Mouse (Mus musculus): ENCODE results near the gene Cpeb4.

Cpeb4 gene

GRCm38 (mm10) chr11:31896905-31897304, 24.9 kb downstream of the Cpeb4 start:
- no peak for DNase-seq (ENCODE audit: extremely low read depth, low read depth, low spot score)

DNA sequence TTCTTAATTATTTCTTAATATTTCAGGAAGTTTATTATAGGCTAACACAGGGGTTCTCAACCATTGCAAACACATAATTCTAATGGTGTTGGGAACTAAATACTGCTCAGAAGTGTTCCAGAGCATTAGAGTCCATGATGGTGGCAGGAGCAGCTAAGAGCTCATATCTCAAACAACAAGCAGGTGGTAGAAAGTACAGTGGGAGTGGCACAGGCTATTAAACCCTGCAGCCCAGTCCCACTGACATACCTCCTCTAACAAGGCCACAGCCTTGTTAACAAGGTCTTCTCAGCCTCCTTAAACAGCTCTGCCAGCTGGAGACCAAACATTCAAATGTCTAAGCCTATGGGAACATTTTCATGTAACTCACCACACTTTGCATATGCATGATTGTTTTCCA, 27.2 kb downstream of the Cpeb4 start:
- DNase-seq (ENCODE audit: extremely low read depth, low read depth, low spot score) = no peak

DNA sequence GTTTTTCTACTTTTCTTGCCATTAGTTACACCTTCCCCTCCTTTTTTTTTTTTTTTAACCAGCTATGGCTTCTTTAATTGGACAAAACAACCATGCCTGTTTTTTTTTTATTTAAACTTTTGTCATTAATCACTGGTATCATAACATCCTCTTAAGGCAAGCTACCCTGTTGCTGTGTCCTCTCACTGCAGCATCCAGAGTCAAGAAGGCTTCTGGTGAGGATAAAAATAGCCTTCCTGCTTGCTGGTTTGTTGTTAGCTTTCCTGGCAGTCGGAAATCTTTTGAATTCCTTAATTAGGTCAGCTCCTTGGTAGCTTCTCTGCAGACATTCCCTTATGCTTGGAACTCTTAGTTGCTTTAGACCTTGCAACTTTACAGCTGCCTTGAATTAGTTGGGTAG, 28.7 kb downstream of the Cpeb4 start:
- no peak for DNase-seq (ENCODE audit: extremely low read depth, low read depth, low spot score)

DNA sequence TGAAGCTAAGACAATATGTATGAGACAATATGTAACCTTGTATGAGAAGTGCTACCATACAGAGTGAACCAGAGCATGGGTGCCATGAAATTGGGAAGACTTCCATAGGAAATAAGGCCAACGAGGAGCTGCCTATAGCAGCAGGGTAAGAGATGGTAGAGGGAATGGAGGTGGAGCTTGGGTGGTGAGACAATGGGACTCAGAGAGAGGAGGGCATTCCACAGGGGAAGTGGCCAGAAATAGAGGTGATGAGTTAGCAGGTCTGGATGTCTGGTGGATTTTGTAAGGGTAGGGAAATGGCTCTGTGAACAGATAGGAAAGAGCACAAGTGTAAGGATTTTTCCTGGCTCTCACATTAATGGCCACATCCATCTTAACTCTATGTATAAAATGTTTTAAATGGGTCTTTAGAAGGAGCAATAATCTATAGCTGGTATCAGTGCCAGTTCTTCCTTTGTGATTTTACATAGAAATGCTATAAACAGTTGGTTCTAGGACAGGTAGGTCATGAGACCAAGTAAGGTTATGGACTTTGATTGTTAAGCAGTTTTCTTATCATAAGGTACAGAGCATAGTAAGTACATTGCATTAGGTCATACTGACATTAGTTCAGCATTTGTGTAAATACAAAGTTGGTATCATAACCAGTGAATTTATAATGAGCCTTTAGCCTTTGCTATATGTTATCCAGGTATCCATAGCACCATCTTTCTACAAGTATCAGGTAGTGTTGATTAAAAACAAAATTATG, 30.4 kb downstream of the Cpeb4 start:
- no peak for DNase-seq (ENCODE audit: extremely low read depth, low read depth, low spot score)

DNA sequence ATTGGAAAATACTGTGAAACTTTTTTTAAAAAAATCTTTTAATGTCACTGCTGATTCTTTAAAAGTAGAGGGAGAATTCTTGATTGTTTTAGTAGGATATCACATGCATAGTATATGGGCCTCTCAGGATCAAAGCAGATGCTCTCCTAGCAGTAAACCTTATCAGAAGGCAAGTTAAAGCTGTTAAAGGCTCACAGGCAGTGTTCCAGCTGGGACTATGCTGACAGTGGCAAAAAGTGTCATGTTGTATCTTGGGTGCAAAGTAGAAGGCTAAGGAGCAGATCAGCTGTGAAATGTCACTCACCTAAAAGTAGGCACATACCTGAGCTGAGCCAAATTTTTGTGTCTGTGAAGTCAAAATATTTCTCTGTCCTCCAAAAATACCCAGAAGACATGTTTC, 34.5 kb downstream of the Cpeb4 start:
- DNase-seq (ENCODE audit: extremely low read depth, low read depth, low spot score) = no peak

DNA sequence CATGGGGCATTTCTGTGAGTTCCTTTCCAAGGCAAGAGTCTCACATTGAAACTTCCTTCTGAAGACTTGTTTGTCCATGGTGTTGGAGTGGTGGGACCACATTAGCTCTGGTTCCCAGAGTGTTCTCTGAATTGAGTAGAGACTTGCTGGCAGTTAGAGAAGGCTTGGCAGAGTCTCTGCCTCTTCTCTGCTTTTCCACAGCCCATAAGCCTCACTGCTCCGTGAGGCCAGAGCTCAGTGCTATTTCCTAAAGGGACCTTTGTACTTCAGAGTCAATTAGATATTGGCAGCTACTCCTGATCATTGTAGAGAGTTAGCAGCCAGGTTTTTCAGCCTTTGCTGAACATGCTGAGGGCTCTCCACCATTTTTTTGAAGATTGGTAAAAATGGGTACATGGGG, 35.6 kb downstream of the Cpeb4 start:
- no peak for DNase-seq (ENCODE audit: extremely low read depth, low read depth, low spot score)

GRCm38 (mm10) chr11:31912958-31913357, 40.9 kb downstream of the Cpeb4 start:
- no peak for DNase-seq (ENCODE audit: extremely low read depth, low read depth, low spot score)

DNA sequence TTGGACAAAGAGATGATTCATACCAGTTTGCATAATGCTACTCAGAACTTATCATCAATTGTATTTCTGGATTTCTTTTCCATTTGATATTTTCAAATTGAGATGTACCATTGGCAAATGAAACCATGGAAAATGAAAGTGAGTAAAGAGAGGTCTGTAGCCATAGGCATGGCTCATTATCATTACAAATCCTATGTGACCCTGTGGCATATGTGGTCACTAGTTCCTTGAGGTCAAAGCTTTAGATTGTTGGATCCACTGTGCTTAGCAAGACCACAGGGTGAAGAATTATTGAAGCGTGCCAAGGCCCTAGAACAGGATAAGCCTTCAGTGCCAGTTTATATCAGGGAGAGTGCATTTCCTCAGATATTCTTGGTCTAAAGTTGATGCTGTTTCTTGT, 45.8 kb downstream of the Cpeb4 start:
- DNase-seq (ENCODE audit: extremely low read depth, low read depth, low spot score) = no peak

GRCm38 (mm10) chr11:31930051-31930450, 58.0 kb downstream of the Cpeb4 start:
- no peak for DNase-seq (ENCODE audit: extremely low read depth, low read depth, low spot score)

DNA sequence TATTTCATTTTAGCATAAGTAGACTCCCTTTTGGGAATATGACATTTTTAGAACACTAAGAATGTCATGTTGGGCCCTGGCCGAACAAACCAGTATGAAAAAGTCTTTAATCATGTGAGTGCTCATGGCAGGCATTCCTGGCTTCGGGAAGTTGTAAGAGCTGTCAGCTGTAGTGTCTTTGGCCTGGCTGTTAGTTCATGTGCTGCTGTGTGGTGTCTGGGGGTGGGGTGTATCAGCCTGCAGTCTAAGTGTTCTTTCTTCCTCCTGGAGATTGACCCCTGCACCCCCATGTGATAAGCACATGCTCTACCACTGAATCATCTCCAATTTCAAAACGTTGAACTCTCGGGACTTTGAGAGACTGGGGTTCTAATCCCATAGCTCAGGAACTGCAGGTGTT, 63.6 kb downstream of the Cpeb4 start:
- DNase-seq (ENCODE audit: extremely low read depth, low read depth, low spot score) = no peak

DNA sequence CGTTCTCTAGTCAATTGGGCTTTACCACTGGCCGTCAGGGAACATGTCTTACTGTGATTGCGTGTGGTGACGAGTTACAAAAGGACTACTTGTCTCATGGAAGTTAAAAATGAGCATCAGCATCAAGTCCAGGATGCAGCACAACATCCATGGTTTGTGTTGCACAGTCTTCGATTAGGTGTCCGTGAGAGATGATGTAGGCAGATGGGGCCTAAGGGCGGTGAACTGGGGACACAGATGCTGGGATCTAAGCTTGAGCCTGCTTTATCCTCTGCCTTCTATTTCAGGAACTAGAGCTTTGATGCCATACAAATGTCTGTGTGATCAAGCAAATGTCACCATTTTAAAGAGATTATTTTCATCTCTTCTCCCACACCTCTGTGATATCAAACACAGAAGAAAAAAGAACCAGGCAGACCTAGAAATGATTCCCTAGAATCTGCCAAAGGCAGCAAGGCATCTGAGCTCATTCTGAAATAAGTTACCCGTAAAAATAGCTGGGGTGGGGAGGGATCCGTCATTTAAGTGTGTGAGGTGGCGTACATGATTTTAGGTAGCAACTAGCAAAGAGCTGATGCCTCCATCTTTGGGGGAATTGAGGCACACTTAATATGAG, 65.0 kb downstream of the Cpeb4 start:
- DNase-seq (ENCODE audit: extremely low read depth, low read depth, low spot score) = no peak

GRCm38 (mm10) chr11:31940898-31941639, 69.1 kb downstream of the Cpeb4 start:
- no peak for DNase-seq (ENCODE audit: extremely low read depth, low read depth, low spot score)

DNA sequence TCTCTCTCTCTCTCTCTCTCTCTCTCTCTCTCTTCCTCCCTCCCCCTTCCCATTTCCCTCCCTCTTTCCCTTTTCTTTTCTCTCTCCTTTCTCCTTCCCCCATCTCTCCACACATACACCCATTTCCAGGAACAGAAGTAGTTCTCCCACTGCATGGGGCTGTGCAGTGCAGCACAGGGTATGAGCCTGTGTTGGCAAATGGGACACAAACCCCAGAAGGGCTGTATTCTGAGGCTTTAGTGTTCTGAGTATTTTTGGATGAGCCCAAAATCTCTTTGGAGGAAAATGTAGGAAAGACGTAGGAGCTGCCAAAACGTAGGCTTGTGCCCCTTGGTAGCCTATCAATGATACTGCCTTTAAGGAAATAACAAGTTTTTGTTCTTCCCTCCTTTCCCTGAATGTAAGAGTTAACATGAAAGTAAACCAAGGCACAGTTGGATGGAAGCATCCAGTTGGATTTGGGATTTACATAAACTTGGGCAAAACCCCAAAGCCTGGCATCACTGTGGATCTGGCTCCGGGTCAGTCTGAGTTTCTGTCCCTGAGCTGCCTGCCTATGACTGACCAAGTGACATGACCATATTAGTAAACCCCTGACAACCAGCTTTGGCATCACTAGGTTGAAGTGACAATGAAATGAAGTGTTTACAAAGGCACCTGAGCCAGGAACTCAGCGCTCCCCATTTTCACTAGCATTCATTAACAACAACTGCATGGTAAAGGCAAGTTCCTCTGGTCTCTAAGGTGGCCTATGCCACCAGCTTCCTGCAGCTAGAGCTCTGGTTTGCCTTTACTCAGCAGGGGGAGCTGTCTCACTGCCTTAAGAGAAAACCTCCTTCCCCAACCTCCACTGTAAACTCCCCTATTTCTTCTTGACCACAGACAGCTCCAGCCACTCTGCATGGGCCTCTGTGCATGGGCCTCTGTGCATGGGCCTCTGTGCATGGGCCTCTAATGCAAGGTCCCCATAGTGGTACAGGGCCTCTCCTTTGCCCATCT, 69.9 kb downstream of the Cpeb4 start:
- no peak for DNase-seq (ENCODE audit: extremely low read depth, low read depth, low spot score)

DNA sequence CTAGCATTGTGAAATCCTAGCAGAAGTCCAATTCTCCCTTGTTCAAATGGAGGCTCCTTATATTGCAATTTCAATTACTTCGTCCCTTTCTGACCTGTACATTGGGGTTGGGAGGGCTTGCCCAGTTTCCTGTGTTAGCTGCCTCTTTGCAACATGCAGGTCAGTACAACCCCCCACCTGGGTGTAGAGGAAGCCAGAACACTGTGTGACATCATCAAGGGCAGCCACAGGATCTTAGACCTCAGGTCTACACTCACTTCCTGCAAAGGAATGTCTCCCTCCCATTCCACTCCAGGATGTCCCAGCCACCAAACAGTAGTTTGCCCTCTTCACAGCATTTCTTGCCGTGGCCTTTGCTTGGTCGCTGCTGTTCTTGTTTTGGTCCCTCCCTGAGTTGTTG, 73.5 kb downstream of the Cpeb4 start:
- no peak for DNase-seq (ENCODE audit: extremely low read depth, low read depth, low spot score)

DNA sequence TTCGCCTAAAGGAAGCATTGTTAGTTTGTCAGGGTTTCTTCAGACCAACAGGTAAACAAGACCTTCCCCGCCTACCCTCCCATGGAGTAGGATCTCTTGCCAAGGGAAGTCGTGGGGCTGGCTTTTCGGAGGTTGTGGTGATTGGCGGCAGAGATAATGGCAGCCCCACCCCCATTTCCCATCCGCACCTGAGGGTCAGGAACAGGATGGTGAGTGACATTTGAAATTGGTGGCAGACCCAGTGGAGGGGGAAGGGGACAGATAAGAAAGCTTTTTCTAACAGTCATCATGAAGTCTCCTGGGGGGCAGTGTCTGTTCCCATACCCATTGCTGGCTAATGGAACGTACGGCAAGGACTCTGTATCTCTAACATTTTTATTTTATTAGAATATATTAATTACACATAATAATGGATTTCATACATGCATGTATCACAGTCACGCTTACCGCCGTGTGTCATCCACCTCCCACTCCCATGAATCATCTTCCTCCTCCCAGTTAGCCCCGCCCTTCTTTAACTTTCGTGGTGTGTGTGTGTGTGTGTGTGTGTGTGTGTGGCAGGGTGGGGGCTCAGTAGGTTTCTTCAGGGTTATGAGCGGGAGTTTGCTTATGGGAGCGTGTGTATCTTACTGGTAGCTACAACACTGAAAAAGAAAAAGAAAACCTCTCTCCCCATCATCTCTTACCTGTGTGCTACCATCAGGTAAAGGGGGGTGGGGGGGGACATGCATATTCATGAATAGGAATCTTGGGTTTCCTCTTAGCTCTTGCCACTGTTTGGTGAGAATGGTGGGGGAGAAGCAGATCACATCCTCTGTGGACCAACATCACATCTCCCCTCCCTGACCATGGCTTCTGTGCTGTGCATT, 76.7 kb downstream of the Cpeb4 start:
- DNase-seq (ENCODE audit: extremely low read depth, low read depth, low spot score) = no peak

DNA sequence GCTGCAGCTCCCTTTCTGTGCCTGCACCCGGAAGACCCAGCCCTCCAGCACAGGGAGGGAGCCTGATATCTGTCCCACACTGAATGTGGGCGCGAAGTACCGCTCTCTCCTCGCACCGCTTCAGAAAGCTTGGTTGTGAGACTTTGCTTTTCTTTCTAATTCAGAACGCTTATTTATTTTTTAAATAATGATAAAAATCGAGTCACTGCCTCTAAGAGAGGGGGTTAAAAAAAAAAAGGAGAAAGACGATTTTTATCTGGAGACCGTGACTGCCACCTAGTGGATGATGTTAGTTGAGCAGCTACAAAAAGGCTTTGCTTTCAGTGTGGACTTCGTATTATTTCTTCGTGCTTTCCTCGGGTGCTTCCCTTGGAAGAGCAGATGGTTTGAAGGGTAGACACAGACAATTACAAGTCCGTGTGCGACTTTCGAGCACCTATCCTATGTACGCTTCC, 77.3 kb downstream of the Cpeb4 start:
- DNase-seq (ENCODE audit: extremely low read depth, low read depth, low spot score) = no peak

- no peak for DNase-seq (ENCODE audit: extremely low read depth, low read depth, low spot score)
Measured at GRCm38 (mm10) chr11:31960071-31960470, 88.1 kb downstream of the Cpeb4 start.

- no peak for DNase-seq (ENCODE audit: extremely low read depth, low read depth, low spot score)
Measured at GRCm38 (mm10) chr11:31963993-31964392, 92.0 kb downstream of the Cpeb4 start.

DNA sequence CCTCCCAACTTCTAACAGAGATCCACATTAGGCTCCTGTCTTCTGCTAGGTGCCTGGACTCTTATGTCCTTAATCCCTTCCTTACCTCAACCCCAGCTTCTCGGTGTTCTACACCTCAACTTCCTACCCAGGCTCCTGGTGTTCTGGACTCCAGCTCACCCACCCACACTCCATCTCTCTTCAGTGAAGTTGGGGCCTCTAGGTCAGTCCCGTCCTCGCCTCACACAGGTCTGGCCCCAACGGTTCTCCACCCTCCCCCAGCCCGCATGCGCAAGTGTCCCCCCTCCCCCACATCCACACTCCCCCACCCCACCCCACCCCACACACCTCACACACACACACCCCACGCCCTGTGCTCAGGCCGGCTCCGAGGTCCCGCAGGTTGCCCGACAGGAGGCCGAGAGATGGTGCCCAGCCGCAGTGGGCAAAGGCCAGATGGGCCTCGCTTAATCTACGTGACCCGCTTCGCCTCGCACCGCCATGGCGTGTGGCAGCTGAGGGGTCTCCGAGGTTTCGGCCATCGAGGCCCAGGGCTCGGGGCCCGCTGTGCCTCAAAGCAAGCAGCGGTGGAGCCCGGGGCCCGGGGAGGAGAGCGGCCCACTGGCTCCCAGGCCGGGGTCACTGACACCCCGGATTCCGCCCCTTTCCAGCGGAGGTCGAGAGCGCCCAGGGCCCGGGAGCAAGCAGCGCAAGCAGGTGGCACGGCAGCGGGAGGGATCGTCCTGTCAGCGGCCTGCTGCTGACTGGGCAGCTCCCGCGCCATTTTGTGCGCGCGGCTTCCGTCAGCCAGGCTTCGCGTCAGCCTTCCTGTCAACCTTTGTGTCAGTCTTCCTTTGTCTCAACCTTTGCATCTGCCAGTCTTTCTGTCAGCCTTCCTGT, 93.5 kb downstream of the Cpeb4 start, which contains the start of gene 4930524B15Rik:
4930524B15Rik (plus strand) TSS at position 337 of the 879 bp plus-strand sequence.
- DNase-seq (ENCODE audit: extremely low read depth, low read depth, low spot score) = no peak
